Mouse (Mus musculus): ENCODE measurements around the gene Gnb5. TPM values are rescaled to one million over a fixed set of nuclear protein-coding genes. Genes with fewer than 3 reads are reported as not detected.
"Not testable (repeated sequence)": the region's sequence is repeated elsewhere in the genome, so short reads cannot be mapped to it uniquely, and the experiment has no call there.

Gnb5 gene
- total and polyA plus RNA-seq, 2 experiments from 2014 or later = 62.7 to 74.9 TPM

GRCm38 (mm10) chr9:75361699-75362098 lies 55.6 kb downstream of the Gnb5 start:
- DNase-seq (ENCODE audit: low spot score) (peak; percentile 49), ATAC-seq (ENCODE audit: insufficient read depth, low read depth) (peak; percentile 47)
- TF ChIP-seq CTCF (IDR thresholded peaks at IDR 0.05; ENCODE audit: low read depth) (peak; percentile 88), EP300 (IDR thresholded peaks at IDR 0.05; ENCODE audit: low read depth) (no peak)
- H3K4me1 ChIP-seq (ENCODE audit: control insufficient read depth, insufficient read depth) = peaks cover 8% of the 10 kb centered on the region; the same call in 1 of the 2 replicates
- H3K9me3 ChIP-seq (replicated peaks; ENCODE audit: control insufficient read depth, low read length) = no peaks in the 10 kb centered on the region
- no peak overlapping the region for H3K4me2 ChIP-seq (ENCODE audit: low read depth, low read length)
- H3K27ac ChIP-seq (ENCODE audit: low read depth) = no peak overlapping the region
- H3K27me3 ChIP-seq (ENCODE audit: control insufficient read depth, insufficient read depth, low read length) = no peaks in the 10 kb centered on the region
- WGBS = 28% methylated on average over 5 of the region's 5 CpGs
- no peaks in the 10 kb centered on the region for H3K36me3 ChIP-seq (replicated peaks; ENCODE audit: control insufficient read depth, insufficient read depth, low read length)
- H3K9ac ChIP-seq (replicated peaks; ENCODE audit: low read depth, low read length) = no peak overlapping the region
- no peak overlapping the region for H3K4me3 ChIP-seq (ENCODE audit: low read depth, low read length)

DNA sequence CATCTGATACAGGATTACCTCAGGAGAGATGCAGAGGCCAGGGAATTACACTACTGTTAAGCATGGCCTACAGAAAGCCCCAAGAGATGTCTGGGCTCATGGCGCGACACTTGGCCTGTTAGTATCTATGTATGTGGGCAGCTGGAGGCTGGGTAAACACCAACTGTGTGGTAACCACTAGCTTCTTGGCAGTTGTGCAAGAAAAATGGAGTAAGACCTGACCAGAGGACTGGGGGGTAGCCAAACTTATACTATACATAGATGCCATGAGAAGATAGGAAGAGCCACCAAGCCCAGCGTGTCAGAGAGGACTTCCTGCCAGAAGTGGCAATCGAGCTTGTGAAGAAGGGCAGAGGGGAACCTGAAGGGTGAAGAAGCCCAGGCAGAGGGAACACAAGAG lies 56.1 kb downstream of the Gnb5 start:
- Histone ChIP-seq H3K4me3 (ENCODE audit: low read depth, low read length) (no peak overlapping the region), H3K9me3 (replicated peaks; ENCODE audit: control insufficient read depth, low read length) (no peaks in the 10 kb centered on the region), H3K36me3 (replicated peaks; ENCODE audit: control insufficient read depth, insufficient read depth, low read length) (no peaks in the 10 kb centered on the region), H3K27ac (ENCODE audit: low read depth) (no peak overlapping the region), H3K4me2 (ENCODE audit: low read depth, low read length) (no peak overlapping the region), H3K27me3 (ENCODE audit: control insufficient read depth, insufficient read depth, low read length) (no peaks in the 10 kb centered on the region), H3K4me1 (ENCODE audit: control insufficient read depth, insufficient read depth) (peaks cover 8% of the 10 kb centered on the region; the same call in 1 of the 2 replicates), H3K9ac (replicated peaks; ENCODE audit: low read depth, low read length) (no peak overlapping the region)
- peak; percentile 13; the same call in 1 of the 2 replicates for ATAC-seq (ENCODE audit: insufficient read depth, low read depth)
- TF ChIP-seq EP300 (IDR thresholded peaks at IDR 0.05; ENCODE audit: low read depth) (no peak), CTCF (IDR thresholded peaks at IDR 0.05; ENCODE audit: low read depth) (no peak)
- no peak for DNase-seq (ENCODE audit: low spot score)
- 73% methylated on average over 4 of the region's 4 CpGs for WGBS

- no peaks in the 10 kb centered on the region for H3K27me3 ChIP-seq (ENCODE audit: control insufficient read depth, insufficient read depth, low read length)
- peak; percentile 76 for ATAC-seq (ENCODE audit: insufficient read depth, low read depth)
- H3K9ac ChIP-seq (replicated peaks; ENCODE audit: low read depth, low read length) = no peak overlapping the region
- H3K4me1 ChIP-seq (ENCODE audit: control insufficient read depth, insufficient read depth) = peaks cover 8% of the 10 kb centered on the region; the same call in 1 of the 2 replicates
- H3K36me3 ChIP-seq (replicated peaks; ENCODE audit: control insufficient read depth, insufficient read depth, low read length) = no peaks in the 10 kb centered on the region
- no peak overlapping the region for H3K27ac ChIP-seq (ENCODE audit: low read depth)
- no peaks in the 10 kb centered on the region for H3K9me3 ChIP-seq (replicated peaks; ENCODE audit: control insufficient read depth, low read length)
- peak; percentile 33 for DNase-seq (ENCODE audit: low spot score)
- peak; percentile 29; the same call in 1 of the 2 replicates for TF ChIP-seq EP300 (IDR thresholded peaks at IDR 0.05; ENCODE audit: low read depth)
- no peak for TF ChIP-seq CTCF (IDR thresholded peaks at IDR 0.05; ENCODE audit: low read depth)
- WGBS = 25% methylated on average over 5 of the region's 5 CpGs
- no peak overlapping the region for H3K4me2 ChIP-seq (ENCODE audit: low read depth, low read length)
- H3K4me3 ChIP-seq (ENCODE audit: low read depth, low read length) = no peak overlapping the region
Observed at GRCm38 (mm10) chr9:75363001-75363400, 56.9 kb downstream of the Gnb5 start.

DNA sequence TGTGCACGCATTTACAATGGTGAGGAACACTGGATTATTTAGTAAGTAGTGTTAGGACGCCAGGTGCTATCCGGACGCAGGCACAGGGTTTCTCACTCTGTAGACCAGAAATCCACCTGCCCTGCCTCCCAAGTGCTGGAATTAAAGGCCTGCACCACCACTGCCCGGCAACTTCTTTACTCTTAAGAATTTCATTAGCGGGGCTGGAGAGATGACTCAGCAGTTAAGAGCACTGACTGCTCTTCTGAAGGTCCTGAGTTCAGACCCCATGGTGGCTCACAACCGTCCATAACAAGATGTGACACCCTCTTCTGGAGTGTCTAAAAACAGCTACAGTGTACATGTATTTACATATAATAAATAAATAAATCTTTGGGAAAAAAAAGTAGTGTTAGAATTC lies 57.6 kb downstream of the Gnb5 start:
- not testable (repeated sequence) for H3K4me3 ChIP-seq (ENCODE audit: low read depth, low read length); DNase-seq (ENCODE audit: low spot score); H3K4me2 ChIP-seq (ENCODE audit: low read depth, low read length); H3K9me3 ChIP-seq (replicated peaks; ENCODE audit: control insufficient read depth, low read length); ATAC-seq (ENCODE audit: insufficient read depth, low read depth); H3K27me3 ChIP-seq (ENCODE audit: control insufficient read depth, insufficient read depth, low read length); H3K9ac ChIP-seq (replicated peaks; ENCODE audit: low read depth, low read length); H3K36me3 ChIP-seq (replicated peaks; ENCODE audit: control insufficient read depth, insufficient read depth, low read length); H3K4me1 ChIP-seq (ENCODE audit: control insufficient read depth, insufficient read depth); H3K27ac ChIP-seq (ENCODE audit: low read depth)
- WGBS = 75% methylated on average over 7 of the region's 7 CpGs

GRCm38 (mm10) chr9:75365195-75365594 lies 59.1 kb downstream of the Gnb5 start:
- no peaks in the 10 kb centered on the region for H3K9me3 ChIP-seq (replicated peaks; ENCODE audit: control insufficient read depth, low read length)
- no peaks in the 10 kb centered on the region for H3K27me3 ChIP-seq (ENCODE audit: control insufficient read depth, insufficient read depth, low read length)
- WGBS = 70% methylated on average over 4 of the region's 4 CpGs
- H3K4me2 ChIP-seq (ENCODE audit: low read depth, low read length) = no peak overlapping the region
- no peak overlapping the region for H3K9ac ChIP-seq (replicated peaks; ENCODE audit: low read depth, low read length)
- DNase-seq (ENCODE audit: low spot score) (no peak), ATAC-seq (ENCODE audit: insufficient read depth, low read depth) (no peak)
- H3K4me3 ChIP-seq (ENCODE audit: low read depth, low read length) = no peak overlapping the region
- peaks cover 8% of the 10 kb centered on the region; the same call in 1 of the 2 replicates for H3K4me1 ChIP-seq (ENCODE audit: control insufficient read depth, insufficient read depth)
- no peaks in the 10 kb centered on the region for H3K36me3 ChIP-seq (replicated peaks; ENCODE audit: control insufficient read depth, insufficient read depth, low read length)
- no peak overlapping the region for H3K27ac ChIP-seq (ENCODE audit: low read depth)
- TF ChIP-seq CTCF (IDR thresholded peaks at IDR 0.05; ENCODE audit: low read depth) = no peak
- TF ChIP-seq EP300 (IDR thresholded peaks at IDR 0.05; ENCODE audit: low read depth) = no peak

DNA sequence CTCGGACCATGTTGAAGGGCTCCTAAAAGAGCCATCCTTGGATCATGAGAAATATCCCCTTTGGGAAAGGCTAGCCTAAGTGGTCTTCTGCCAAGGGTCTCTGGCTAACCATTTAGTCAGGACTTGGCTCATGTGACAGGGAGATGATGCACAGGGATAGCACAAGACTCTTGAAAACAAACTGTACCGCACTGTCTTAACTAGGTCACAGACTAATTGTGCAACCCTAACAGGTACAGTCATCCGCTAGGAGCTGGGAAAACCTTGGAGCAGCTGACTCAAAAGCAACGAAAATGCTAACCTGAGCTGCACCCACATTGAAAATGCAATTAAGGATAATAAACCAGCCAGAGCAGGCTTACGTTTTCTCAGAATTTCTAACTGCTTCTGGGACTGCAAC lies 60.1 kb downstream of the Gnb5 start:
- H3K9ac ChIP-seq (replicated peaks; ENCODE audit: low read depth, low read length) = no peak overlapping the region
- H3K27ac ChIP-seq (ENCODE audit: low read depth) = no peak overlapping the region
- no peak overlapping the region for H3K4me3 ChIP-seq (ENCODE audit: low read depth, low read length)
- H3K4me2 ChIP-seq (ENCODE audit: low read depth, low read length) = no peak overlapping the region
- ATAC-seq (ENCODE audit: insufficient read depth, low read depth) (no peak), DNase-seq (ENCODE audit: low spot score) (no peak)
- no peaks in the 10 kb centered on the region for H3K27me3 ChIP-seq (ENCODE audit: control insufficient read depth, insufficient read depth, low read length)
- 66% methylated on average over 5 of the region's 5 CpGs for WGBS
- peaks cover 8% of the 10 kb centered on the region; the same call in 1 of the 2 replicates for H3K4me1 ChIP-seq (ENCODE audit: control insufficient read depth, insufficient read depth)
- H3K9me3 ChIP-seq (replicated peaks; ENCODE audit: control insufficient read depth, low read length) = no peaks in the 10 kb centered on the region
- TF ChIP-seq CTCF (IDR thresholded peaks at IDR 0.05; ENCODE audit: low read depth) (no peak), EP300 (IDR thresholded peaks at IDR 0.05; ENCODE audit: low read depth) (no peak)
- H3K36me3 ChIP-seq (replicated peaks; ENCODE audit: control insufficient read depth, insufficient read depth, low read length) = no peaks in the 10 kb centered on the region

Measured in heart, postnatal 0 days (tissue).